Mouse (Mus musculus): ENCODE data around the gene Hacd1. TPM values are rescaled to one million over a fixed set of nuclear protein-coding genes. Genes with fewer than 3 reads are reported as not detected.

Gene Hacd1
- polyA plus RNA-seq, 1 experiment from 2014 or later: 58.4 TPM

DNA sequence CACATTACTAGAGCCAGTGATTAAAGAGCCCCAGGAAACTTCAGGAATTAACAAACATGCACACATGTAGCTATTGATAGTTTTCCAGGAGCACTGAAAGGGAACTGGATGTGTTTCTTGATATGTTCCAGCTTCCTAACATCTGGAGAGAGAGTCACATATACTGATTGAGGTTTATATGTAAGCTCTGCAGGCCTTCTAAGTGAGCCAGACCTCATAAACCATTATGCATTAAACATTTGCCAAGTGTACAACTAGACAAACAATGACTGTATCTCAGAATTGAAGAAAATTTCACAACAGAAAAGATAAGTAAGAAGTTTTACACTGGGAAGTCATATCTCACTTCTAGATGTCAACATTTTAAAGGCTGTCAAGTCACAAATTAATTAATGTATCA, 167.4 kb downstream of the Hacd1 start:
- no peaks in the 10 kb centered on the region for H3K9me3 ChIP-seq (ENCODE audit: control insufficient read depth, low read length)
- ATAC-seq: no peak

DNA sequence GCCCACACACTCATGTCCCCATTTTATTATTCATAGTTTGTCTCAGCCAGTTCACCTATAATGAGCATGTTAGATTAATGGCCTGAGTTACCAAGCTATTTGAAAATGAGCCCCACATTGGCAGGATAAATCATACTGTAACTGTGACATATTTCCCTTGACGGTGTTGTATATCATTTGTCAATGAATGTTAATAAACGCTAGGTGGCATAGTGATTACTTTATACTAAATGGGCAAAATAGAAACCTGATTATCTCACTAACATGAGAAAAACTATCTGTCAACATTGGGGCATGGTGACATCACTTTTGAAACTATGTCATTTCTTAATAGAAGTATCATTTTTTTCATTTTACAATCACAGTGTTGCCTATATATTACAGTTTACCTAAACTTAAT, 198.5 kb downstream of the Hacd1 start:
- Histone ChIP-seq H3K4me2 (ENCODE audit: low read length) (no peak overlapping the region), H3K9ac (replicated peaks; ENCODE audit: low read depth, low read length) (no peak overlapping the region), H3K4me3 (replicated peaks; ENCODE audit: low read length) (no peak overlapping the region), H3K27me3 (replicated peaks; ENCODE audit: control insufficient read depth, insufficient read depth, low read length) (no peaks in the 10 kb centered on the region), H3K27ac (ENCODE audit: low read length) (no peak overlapping the region), H3K9me3 (ENCODE audit: control insufficient read depth, low read length) (no peaks in the 10 kb centered on the region), H3K36me3 (ENCODE audit: control insufficient read depth, insufficient read depth) (no peaks in the 10 kb centered on the region), H3K4me1 (replicated peaks; ENCODE audit: control insufficient read depth, insufficient read depth, low read length) (no peaks in the 10 kb centered on the region)
- 71% methylated on average over 2 of the region's 2 CpGs for WGBS
- no peak for ATAC-seq

More for the DNA sequence above, 167.4 kb downstream of the Hacd1 start:
- Histone ChIP-seq H3K4me2 (ENCODE audit: low read length) (no peak overlapping the region), H3K9ac (replicated peaks; ENCODE audit: low read depth, low read length) (no peak overlapping the region), H3K27ac (ENCODE audit: low read length) (no peak overlapping the region), H3K27me3 (replicated peaks; ENCODE audit: control insufficient read depth, insufficient read depth, low read length) (no peaks in the 10 kb centered on the region), H3K4me1 (replicated peaks; ENCODE audit: control insufficient read depth, insufficient read depth, low read length) (no peaks in the 10 kb centered on the region), H3K4me3 (replicated peaks; ENCODE audit: low read length) (no peak overlapping the region), H3K36me3 (ENCODE audit: control insufficient read depth, insufficient read depth) (no peaks in the 10 kb centered on the region)

DNA sequence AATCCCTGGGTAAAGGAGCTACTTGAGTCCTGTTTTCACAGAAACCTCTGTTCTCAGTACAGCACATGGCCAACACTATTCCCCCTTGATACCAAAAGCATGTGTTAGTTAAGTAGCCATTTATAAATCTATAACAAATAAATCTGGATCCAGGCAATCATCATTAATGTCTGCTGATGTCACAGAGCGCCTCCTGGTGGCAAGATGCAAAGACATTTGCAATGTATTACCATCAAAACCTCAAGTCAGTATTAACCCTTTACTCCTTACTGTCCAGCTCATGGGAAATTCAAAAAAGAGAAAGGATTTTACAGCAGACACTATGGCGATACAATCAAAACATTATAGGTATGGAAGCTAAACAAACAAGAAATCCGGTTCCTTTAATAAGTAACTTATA, 200.4 kb downstream of the Hacd1 start:
- Histone ChIP-seq H3K9ac (replicated peaks; ENCODE audit: low read depth, low read length) (no peak overlapping the region), H3K4me1 (replicated peaks; ENCODE audit: control insufficient read depth, insufficient read depth, low read length) (no peaks in the 10 kb centered on the region), H3K27me3 (replicated peaks; ENCODE audit: control insufficient read depth, insufficient read depth, low read length) (no peaks in the 10 kb centered on the region), H3K9me3 (ENCODE audit: control insufficient read depth, low read length) (no peaks in the 10 kb centered on the region), H3K27ac (ENCODE audit: low read length) (no peak overlapping the region), H3K4me3 (replicated peaks; ENCODE audit: low read length) (no peak overlapping the region), H3K36me3 (ENCODE audit: control insufficient read depth, insufficient read depth) (no peaks in the 10 kb centered on the region), H3K4me2 (ENCODE audit: low read length) (no peak overlapping the region)
- ATAC-seq: no peak
- 72% methylated on average over 3 of the region's 3 CpGs for WGBS

DNA sequence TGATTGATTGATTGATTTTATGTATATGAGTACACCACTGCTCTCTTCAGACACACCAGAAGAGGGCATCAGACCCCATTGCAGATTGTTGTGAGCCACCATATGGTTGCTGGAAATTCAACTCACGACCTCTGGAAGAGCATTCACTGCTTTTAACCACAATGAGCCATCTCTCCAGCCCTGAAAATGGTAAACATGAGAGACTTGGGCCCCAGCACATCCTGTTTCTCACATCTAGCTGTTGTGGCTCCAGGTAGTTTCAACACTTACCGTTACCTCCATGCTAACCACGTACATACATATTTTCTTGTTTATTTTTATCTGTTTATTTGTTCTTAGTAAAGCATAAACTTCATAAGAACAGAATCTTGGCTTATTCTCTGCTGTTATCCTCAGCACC, 219.6 kb downstream of the Hacd1 start:
- Histone ChIP-seq H3K36me3 (ENCODE audit: control insufficient read depth, insufficient read depth) (no peaks in the 10 kb centered on the region), H3K27me3 (replicated peaks; ENCODE audit: control insufficient read depth, insufficient read depth, low read length) (no peaks in the 10 kb centered on the region), H3K4me2 (ENCODE audit: low read length) (no peak overlapping the region), H3K9ac (replicated peaks; ENCODE audit: low read depth, low read length) (no peak overlapping the region), H3K9me3 (ENCODE audit: control insufficient read depth, low read length) (no peaks in the 10 kb centered on the region), H3K4me3 (replicated peaks; ENCODE audit: low read length) (no peak overlapping the region), H3K4me1 (replicated peaks; ENCODE audit: control insufficient read depth, insufficient read depth, low read length) (no peaks in the 10 kb centered on the region), H3K27ac (ENCODE audit: low read length) (no peak overlapping the region)
- no peak for ATAC-seq
- 85% methylated on average over 3 of the region's 3 CpGs for WGBS

DNA sequence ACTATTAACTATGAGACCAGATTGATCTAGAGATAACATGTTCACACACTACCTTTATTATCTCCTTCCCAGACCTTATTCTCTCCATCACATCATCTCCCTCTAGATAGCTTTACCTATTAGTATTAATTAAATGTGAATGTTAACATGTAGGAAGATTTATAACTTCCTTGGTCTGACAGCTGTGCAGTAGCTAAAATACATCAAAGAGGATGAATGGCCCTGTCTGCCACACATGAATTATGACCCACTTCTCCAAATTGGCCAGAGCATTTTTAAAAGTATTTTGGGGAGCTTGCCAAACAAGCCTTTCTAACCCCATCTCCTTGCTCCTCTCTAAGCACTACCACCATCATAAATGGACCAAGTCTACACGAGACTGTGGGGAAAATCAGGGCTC, 220.9 kb downstream of the Hacd1 start:
- 75% methylated on average over 1 of the region's 1 CpGs for WGBS
- H3K4me3 ChIP-seq (replicated peaks; ENCODE audit: low read length): no peak overlapping the region
- H3K36me3 ChIP-seq (ENCODE audit: control insufficient read depth, insufficient read depth): no peaks in the 10 kb centered on the region
- H3K27me3 ChIP-seq (replicated peaks; ENCODE audit: control insufficient read depth, insufficient read depth, low read length): no peaks in the 10 kb centered on the region
- no peak overlapping the region for H3K4me2 ChIP-seq (ENCODE audit: low read length)
- H3K9me3 ChIP-seq (ENCODE audit: control insufficient read depth, low read length): no peaks in the 10 kb centered on the region
- ATAC-seq: no peak
- H3K27ac ChIP-seq (ENCODE audit: low read length): no peak overlapping the region
- no peak overlapping the region for H3K9ac ChIP-seq (replicated peaks; ENCODE audit: low read depth, low read length)
- H3K4me1 ChIP-seq (replicated peaks; ENCODE audit: control insufficient read depth, insufficient read depth, low read length): no peaks in the 10 kb centered on the region

DNA sequence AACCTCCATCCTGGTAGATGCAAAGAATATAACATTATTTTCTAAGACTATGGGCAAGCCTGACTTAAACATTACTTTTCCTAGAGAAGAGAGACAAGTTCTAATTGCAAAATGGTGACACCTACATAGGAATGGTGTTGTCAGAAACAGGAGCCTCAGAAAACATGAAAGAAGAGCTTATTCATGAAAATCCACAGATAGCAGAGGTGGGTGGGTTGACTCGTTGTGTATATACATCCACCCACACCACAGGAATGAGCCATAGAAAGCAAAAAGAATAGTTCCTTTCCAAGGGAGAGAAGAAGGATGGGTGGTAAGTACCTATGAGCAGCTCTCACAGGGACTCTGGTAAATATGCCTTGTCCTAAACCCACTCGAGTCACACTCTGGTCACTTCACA, 239.3 kb downstream of the Hacd1 start:
- Histone ChIP-seq H3K4me1 (replicated peaks; ENCODE audit: control insufficient read depth, insufficient read depth, low read length) (no peaks in the 10 kb centered on the region), H3K36me3 (ENCODE audit: control insufficient read depth, insufficient read depth) (no peaks in the 10 kb centered on the region), H3K9ac (replicated peaks; ENCODE audit: low read depth, low read length) (no peak overlapping the region), H3K27me3 (replicated peaks; ENCODE audit: control insufficient read depth, insufficient read depth, low read length) (no peaks in the 10 kb centered on the region), H3K4me2 (ENCODE audit: low read length) (no peak overlapping the region), H3K27ac (ENCODE audit: low read length) (no peak overlapping the region), H3K9me3 (ENCODE audit: control insufficient read depth, low read length) (no peaks in the 10 kb centered on the region), H3K4me3 (replicated peaks; ENCODE audit: low read length) (no peak overlapping the region)
- WGBS: 84% methylated on average over 2 of the region's 2 CpGs
- ATAC-seq: no peak

DNA sequence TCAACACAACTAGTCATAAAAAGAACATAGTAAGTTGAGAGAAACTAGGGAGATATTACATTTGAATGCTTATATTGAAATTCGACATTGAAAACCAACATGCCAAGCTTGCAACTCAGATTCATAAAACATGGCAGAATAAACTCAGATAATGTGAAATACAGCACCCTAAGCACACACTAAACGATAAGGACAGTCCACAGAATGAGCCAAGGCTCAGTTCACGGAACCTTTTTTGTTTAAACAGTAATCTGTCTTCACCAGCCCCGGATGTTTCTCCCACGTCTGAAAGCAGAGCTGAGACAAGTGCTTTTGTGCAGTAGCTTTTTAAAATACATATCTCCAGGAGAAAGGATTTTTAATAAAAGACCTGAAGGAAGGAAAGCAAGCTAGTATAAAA, 247.3 kb downstream of the Hacd1 start:
- whole genome bisulfite sequencing: 76% methylated on average over 5 of the region's 5 CpGs
- no peak overlapping the region for H3K9ac ChIP-seq (replicated peaks; ENCODE audit: low read depth, low read length)
- H3K36me3 ChIP-seq (ENCODE audit: control insufficient read depth, insufficient read depth): no peaks in the 10 kb centered on the region
- no peak overlapping the region for H3K27ac ChIP-seq (ENCODE audit: low read length)
- no peak overlapping the region for H3K4me3 ChIP-seq (replicated peaks; ENCODE audit: low read length)
- no peak overlapping the region for H3K4me2 ChIP-seq (ENCODE audit: low read length)
- H3K27me3 ChIP-seq (replicated peaks; ENCODE audit: control insufficient read depth, insufficient read depth, low read length): no peaks in the 10 kb centered on the region
- ATAC-seq: no peak
- no peaks in the 10 kb centered on the region for H3K4me1 ChIP-seq (replicated peaks; ENCODE audit: control insufficient read depth, insufficient read depth, low read length)
- H3K9me3 ChIP-seq (ENCODE audit: control insufficient read depth, low read length): no peaks in the 10 kb centered on the region

DNA sequence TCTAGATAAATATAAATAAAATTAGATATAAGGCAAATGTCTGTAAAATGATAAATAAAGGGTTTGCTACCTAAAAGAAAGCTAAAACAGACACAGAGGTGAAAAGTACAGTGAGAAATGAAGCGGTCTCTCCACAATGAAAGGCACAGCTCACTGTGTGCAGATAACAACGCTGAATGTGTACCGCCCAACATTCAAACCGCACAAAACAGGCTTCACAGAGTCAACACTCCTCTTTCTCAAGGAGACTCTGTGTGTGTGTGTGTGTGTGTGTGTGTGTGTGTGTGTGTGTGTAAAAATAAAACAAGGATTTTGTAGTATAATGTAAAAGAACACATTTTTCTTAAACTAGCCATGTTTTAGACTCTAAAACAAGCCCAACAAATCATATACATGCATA, 247.9 kb downstream of the Hacd1 start:
- Histone ChIP-seq H3K9me3 (ENCODE audit: control insufficient read depth, low read length) (no peaks in the 10 kb centered on the region), H3K4me2 (ENCODE audit: low read length) (no peak overlapping the region), H3K4me3 (replicated peaks; ENCODE audit: low read length) (no peak overlapping the region), H3K4me1 (replicated peaks; ENCODE audit: control insufficient read depth, insufficient read depth, low read length) (no peaks in the 10 kb centered on the region), H3K9ac (replicated peaks; ENCODE audit: low read depth, low read length) (no peak overlapping the region), H3K27ac (ENCODE audit: low read length) (no peak overlapping the region), H3K27me3 (replicated peaks; ENCODE audit: control insufficient read depth, insufficient read depth, low read length) (no peaks in the 10 kb centered on the region), H3K36me3 (ENCODE audit: control insufficient read depth, insufficient read depth) (no peaks in the 10 kb centered on the region)
- WGBS: 63% methylated on average over 4 of the region's 4 CpGs
- ATAC-seq: no peak

DNA sequence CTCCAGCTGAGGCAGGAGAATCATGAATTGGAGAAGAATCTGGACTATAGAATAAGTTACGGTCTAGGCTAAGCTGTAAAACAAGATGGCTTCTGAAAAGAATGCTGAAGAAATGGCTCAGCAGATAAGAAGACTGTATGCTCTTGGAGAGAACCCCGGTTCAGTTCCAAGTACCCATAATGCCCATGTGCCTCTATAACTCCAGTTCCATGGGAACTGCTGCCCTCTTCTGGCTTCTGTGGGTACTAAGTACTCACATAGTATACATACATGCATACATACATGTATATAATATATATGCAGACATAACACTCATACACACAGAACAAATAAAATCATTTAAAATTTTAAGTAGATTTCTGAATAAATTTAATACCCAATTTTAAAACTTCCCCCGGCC, 249.8 kb downstream of the Hacd1 start:
- no peaks in the 10 kb centered on the region for H3K9me3 ChIP-seq (ENCODE audit: control insufficient read depth, low read length)
- ATAC-seq: no peak
- H3K4me2 ChIP-seq (ENCODE audit: low read length): no peak overlapping the region
- no peak overlapping the region for H3K9ac ChIP-seq (replicated peaks; ENCODE audit: low read depth, low read length)
- WGBS: 87% methylated on average over 3 of the region's 3 CpGs
- no peaks in the 10 kb centered on the region for H3K36me3 ChIP-seq (ENCODE audit: control insufficient read depth, insufficient read depth)
- H3K4me3 ChIP-seq (replicated peaks; ENCODE audit: low read length): no peak overlapping the region
- no peak overlapping the region for H3K27ac ChIP-seq (ENCODE audit: low read length)
- H3K4me1 ChIP-seq (replicated peaks; ENCODE audit: control insufficient read depth, insufficient read depth, low read length): no peaks in the 10 kb centered on the region
- H3K27me3 ChIP-seq (replicated peaks; ENCODE audit: control insufficient read depth, insufficient read depth, low read length): no peaks in the 10 kb centered on the region

DNA sequence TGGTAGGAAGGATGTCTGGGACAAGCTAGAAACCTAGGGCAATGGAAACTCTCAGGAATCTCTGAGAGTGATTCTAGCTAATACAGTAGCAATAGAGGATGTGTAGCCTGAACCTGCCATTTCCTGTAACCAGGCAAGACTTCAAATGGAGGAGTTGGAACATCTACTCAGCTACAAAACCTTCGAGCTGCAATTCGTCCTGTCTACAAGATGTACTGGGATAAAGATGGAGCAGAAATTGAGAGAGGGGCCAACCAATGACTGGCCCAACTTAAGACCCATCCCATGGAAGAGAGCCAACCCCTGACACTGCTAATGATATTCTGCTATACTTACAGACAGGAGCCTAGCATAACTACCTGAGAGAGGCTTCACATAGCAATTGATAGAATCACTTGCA, 255.3 kb downstream of the Hacd1 start:
- 86% methylated on average over 2 of the region's 2 CpGs for WGBS
- H3K9ac ChIP-seq (replicated peaks; ENCODE audit: low read depth, low read length): no peak overlapping the region
- no peak for ATAC-seq
- H3K4me3 ChIP-seq (replicated peaks; ENCODE audit: low read length): no peak overlapping the region
- H3K27me3 ChIP-seq (replicated peaks; ENCODE audit: control insufficient read depth, insufficient read depth, low read length): no peaks in the 10 kb centered on the region
- H3K4me2 ChIP-seq (ENCODE audit: low read length): no peak overlapping the region
- no peaks in the 10 kb centered on the region for H3K4me1 ChIP-seq (replicated peaks; ENCODE audit: control insufficient read depth, insufficient read depth, low read length)
- no peak overlapping the region for H3K27ac ChIP-seq (ENCODE audit: low read length)
- H3K9me3 ChIP-seq (ENCODE audit: control insufficient read depth, low read length): no peaks in the 10 kb centered on the region
- no peaks in the 10 kb centered on the region for H3K36me3 ChIP-seq (ENCODE audit: control insufficient read depth, insufficient read depth)

Data from forebrain, embryonic 16.5 days (tissue).